Mouse (Mus musculus) liver (tissue): ENCODE results near the gene Cbx4.
A peak's percentile ranks its signal among the peaks of the same experiment; 100 is the strongest.
"Not testable (repeated sequence)": the region's sequence is repeated elsewhere in the genome, so short reads cannot be mapped to it uniquely, and the experiment has no call there.

Experiments used
- DNase-seq: peaks from one replicate; pipeline ENCODE4 v3.0.0-alpha.2; 2020; ENCODE audit warnings: mixed read lengths

The Cbx4 gene

DNA sequence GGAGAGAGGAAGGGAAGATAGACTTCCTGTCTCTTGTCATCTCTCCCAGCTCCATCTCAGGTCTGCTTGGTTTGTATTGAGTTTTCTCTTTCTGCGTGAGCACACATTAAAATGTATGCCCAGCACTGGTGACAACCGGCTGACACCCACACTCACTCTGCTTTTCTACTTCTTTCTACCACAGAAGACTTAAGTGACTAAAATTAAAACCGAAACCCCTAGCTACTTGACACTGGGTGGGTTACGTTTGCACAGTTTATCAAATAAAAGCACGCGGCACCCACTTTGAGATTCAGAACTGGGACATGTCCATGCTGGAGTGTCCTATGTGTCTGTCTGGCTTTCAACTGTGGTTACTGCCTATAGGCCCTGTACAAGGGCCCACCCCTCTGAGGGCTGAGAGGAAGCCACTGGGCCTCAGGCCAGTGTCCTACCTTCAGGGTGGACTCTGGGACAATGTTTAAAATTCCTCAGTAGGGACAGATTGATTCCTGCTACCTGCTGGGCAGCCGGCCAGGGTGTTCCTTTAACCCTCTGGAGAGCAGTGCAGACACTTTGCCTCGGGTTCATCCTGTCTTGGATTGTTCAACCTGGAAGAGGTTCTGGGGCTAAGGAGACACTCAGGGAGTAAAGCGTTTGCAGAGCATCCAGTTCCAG lies 23.5 kb upstream of the Cbx4 start:
- no peak for DNase-seq

DNA sequence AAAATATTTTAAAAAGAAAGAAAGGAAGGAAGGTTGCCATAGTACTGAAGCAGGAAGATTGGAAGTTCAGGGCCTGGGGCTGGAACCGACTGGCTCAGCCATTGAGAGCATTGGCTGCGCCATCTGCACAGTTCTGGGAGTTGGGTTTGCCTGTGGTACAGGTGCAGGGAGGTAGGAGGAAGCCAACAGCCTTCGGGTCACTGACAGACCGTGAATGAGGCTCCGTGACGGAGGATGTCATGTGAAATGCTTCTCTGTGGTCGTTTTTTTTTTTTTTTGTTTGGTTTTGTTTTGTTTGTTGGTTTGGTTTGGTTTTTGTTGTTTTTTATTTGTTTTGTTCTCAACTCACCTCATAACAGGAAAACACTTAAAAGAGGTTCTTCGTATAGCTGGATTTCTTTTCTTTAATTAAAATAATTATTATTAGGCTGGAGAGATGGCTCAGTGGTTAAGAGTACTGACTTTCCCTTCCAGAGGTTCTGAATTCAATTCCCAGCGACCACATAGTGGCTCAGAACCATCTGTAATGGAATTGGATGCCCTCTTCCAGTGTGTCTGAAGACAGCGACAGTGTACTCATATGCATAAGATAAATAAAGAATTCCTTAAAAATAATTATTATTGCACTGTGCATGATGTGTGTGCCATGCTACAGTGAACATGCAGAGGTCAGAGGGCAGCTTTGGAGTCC lies 22.7 kb upstream of the Cbx4 start:
- DNase-seq, result no peak

DNA sequence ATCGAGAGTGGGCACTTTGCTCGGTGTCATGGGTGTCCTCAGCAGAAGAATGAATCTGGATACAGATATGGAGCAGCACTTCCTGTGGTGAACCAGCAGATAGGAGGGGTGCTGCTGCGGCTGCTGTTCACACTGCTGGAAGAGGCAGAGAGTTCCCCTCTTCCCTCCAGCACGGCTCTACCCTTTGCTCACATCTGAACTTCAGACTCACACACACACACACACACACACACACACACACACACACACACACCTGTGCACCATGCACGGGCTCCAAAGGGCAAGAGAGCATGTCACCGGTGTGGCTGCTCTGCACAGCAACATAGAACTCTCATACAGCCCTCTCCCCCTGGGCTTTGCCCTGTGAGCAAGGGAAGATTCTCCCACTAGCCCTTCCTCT lies 20.3 kb upstream of the Cbx4 start:
- no peak for DNase-seq

DNA sequence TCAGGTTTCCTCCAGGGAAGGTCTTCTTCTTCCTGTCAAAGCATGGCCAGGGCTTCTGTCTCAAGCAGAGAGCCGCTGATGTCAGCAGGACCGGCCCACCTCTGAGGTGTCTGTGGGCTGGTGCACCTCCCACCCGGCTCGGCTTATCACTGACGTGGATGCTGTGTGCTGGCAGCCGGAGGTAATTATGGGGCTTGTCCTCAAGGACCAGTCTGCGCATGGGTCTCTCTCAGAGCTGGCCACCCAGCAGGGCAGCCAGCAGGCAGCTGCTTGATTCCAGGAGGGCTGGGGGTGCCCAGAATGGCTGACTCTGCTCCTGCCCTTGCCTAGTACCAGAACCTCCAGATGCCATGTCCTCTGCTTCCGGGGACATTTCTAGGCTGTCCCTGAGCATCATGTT lies 19.7 kb upstream of the Cbx4 start:
- no peak for DNase-seq

DNA sequence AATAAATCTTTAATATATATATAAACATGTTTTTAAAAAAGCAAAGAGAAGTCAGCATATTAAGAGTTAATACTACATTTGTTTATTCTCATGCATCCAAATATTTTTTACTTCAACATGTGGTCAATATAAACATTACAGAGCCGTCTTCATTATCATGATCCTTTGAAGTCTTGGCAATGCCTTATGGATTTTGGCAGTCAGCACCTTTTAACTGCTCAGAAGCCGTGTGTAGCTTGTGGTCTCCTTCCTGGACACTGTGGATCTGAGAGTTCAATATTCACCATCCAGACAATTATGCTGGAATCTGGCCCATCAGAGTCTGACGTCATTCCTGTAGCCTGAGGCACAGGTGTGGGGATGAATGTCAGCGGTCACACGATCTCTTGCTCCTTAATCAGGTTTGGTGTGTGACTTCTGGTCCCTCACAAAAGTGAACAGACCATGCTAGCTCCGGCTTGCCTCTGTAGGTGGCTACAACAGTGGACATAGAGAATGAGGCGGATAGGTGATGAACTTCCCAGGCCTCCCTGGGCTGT lies 19.1 kb upstream of the Cbx4 start:
- DNase-seq, result no peak

DNA sequence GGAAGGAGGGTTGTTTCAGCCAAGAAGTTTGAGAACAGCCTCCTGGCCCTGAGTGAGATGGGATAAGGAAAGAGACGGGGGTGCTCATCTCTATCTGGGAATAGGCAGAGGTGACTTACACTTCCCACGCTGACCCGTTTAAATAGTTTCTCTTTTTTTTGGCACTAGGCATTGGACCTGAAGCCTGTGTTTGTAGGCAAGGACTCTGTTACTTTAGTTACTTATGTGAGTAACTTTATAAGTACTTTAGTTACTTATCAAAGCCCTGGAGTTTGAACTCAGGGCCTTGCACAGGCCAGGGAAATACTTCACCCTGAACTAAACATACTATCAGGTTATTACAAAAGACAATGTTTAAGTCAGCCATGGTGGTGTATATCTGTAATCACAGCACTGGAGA lies 18.0 kb upstream of the Cbx4 start:
- no peak for DNase-seq

DNA sequence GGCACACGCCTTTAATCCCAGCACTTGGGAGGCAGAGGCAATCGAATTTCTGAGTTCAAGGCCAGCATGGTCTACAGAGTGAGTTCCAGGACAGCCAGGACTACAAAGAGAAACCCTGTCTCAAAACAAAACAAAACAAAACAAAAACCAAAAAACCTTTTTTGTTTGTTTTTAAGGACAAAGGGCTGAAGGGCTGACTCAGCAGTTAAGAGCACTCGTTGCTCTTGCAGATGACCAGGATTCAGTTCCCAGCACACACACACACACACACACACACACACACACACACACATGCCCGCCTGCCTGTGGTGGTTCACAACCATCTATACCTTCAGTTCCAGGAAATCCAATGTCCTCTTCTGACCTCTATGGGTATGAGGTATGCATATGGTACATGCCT lies 14.3 kb upstream of the Cbx4 start:
- DNase-seq, result not testable (repeated sequence)

DNA sequence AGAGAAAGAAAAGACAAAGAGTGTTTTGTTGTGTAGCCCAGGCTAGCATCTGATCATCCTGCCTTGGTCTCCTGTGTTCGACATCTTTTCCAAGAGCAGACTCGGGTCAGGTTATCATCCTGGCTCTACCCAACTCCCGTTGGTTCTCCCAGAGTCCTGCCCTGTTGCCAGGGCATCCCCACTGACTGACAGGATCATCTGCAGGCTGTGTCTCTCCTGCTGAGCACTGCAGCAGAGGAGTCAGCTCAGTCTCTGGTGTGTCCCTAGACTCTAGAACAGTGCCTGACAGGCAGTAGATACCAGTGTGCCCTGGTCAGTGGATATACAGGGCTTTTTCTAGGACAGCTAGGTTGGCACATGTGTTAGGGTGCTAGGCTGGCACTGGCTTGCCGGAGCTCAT lies 12.2 kb upstream of the Cbx4 start:
- DNase-seq, result no peak

DNA sequence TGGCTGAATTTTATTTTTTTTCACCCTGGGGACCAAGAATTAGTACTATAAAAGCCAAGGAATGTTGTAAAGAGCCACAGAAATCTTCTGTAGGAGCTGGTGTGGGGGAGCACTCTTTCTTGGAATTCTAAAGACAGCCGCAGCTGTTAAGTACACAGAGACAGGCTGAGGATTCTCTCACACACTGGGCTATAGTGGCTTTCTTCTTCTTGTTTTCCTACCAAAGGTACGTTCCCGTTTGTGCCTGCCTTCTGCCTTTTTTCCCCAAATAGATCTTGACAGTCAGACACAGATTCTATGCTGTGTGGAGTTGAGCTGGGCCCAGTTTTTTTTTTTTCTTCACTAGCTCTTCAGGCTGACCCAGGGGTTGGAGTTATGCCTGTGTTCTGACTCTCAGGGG lies 9.4 kb upstream of the Cbx4 start:
- no peak for DNase-seq

DNA sequence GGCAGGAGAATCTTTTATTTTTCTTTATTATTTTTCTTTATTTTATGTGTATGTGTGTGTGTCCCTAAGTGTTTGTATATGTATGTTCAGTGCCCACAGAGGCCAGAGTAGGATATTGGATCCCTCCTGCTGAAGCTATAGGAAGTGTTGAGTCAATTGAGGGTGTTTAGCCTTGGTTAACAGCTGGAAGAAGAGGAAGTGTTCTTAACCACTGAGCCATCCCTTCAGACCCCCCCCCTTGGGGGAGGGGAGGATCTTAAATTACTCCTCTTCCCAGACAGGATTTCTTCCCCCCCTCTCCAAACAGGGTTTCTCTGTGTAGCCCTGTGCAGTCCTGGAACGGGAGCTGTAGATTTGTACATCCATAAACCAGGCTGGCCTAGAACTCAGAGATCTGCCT lies 7.3 kb upstream of the Cbx4 start:
- no peak for DNase-seq

DNA sequence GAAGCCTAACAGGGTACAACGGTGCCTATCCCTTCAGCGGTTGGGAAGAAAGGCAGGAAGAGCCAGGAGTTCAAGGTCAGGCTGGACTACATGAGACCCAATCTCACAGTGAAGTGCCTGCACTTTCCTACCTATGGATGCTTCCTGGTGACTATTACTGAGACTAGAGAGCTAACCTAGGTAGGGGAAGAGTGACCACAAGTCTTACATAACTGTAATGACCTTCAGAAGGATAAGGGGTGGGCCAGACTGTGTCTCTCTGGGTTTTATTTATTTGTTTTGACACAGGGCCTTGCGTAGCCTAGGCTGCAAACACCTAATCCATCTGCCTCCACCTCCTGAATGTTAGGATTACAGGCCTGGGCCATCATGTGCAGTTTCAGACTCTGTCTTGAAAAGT lies 6.3 kb upstream of the Cbx4 start:
- DNase-seq, result no peak

DNA sequence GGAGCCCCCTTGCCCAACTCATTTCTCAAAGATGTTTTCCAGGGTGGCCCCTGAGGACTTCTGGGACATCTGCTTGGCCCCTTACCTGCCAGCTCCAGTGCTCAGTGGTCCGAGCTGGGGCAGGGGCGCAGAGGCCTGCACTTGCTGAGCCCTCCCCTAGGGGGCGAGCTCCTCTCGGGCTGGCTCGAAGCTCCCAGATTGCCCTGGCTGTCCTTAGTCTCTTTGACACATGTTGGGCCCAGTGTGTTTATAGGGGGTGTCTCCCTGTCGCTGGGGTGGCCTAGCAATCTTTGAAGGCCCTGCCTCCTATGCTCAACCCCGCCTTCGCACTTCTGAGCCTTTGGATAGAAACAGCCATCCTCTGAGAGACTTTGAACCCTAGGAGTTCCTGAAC lies 5.6 kb upstream of the Cbx4 start:
- DNase-seq, result peak; percentile 64

DNA sequence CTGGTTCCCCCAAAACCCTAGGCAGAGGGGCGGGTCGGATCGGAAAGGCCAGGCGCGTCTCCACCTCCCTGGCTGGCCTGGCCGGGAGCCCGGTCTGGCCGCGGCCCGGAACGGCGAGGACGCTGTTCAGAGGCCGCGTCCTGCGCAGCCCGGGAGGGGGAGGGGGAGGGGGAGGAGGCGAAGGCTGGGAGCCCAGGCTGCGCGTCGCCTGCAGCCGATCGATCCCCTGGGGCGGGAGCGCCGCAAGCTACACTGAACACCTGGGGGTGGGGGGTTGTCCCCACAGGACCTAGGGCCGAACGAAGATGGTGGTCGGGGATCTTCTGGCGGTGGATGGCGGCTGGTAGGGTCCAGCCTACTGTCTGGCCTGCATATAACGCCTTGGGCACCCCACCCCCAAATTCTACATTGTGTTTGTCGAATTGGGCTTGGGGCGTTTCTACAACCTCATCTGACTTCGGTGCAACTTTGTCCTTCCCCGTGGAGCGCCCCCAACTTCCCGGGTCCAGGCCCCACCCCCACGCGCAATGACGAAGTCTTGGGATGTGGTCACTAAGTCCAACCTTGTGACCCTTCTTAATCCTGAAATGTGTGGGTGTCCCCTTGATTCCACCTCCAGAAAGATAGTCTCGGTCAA lies 5.1 kb upstream of the Cbx4 start:
- DNase-seq, result peak; percentile 76

DNA sequence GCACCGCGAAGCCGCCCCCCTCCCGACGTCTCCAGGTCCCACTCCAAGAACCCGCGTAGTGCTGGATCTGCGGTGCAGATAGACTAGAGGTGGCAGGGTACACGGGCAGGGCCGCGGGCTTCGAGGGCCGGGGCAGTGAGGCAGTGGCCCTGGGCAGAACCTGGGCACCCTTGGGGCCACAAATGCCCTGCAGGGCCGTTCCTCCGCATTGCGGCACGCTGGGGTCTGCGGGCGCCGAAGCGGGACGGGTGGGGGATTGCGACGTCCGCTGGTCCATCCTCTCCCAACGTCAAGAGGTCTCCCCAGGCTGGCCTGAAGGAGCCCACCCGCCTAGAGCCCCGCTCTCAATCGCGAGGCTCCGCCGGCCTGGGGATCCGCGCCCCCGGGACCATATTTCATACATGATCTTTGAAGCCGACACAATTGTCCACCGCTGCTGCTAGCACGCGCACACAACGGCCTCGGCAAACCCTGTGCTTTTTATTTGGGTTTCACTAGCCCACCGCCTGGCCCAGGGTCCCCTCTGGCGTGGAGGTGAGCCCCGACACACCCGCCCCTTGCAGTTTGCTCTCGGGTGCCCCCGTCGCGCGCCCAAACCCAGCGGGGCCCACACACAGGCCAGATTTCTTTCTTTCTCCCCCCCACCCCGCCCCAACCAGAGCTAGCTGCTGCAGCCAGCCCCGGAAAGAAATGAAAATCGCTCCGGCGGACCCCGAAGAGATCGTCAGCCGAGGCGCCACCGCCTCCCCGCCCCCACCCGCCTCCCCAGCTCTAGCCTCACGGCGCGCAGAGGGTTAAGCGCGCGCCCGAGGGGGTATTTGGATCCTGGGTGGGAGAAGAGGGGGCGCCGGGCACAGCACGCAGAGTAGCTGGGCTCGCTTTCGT lies 4.3 kb upstream of the Cbx4 start:
- DNase-seq, result no peak

DNA sequence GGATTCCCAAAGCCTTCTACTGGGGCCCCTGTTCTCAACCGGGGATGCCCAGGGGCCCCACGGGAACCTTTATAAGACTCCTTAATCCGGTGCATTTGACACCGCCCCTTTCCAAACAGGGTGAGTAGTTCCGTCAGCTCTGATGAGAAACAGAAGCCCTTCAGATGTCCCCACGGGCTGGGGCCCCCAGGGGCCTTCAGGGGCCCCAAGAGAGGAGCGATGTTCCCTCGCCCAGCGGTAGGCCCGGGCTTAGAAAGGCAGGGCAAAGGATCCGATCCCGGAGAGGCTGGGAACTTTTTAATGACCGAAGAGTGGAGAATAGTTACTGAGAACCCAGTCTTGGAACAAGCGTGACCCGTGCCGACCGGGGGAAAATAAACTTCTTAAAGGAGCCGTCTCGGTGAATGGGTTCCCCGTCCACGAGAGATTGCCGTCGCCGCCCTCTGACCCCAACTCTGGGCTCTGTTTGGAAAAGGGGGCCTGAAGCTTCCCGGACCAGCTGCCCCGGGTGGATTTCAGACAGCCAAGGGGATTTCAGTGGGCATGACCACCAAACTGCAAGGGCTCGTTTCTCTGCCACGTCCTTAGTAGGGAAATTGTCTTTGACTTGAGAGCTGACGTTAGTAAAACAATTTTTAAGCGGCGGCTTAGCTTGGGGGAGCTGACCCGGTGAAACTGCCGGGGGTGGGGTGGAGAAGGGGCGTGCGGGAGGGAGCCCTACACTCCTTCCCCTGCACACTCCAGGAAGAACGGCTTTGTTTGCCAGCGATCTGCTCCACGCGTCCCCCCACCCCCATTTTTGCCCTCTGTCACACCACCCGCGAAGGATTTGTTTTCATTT lies 3.4 kb upstream of the Cbx4 start:
- no peak for DNase-seq

DNA sequence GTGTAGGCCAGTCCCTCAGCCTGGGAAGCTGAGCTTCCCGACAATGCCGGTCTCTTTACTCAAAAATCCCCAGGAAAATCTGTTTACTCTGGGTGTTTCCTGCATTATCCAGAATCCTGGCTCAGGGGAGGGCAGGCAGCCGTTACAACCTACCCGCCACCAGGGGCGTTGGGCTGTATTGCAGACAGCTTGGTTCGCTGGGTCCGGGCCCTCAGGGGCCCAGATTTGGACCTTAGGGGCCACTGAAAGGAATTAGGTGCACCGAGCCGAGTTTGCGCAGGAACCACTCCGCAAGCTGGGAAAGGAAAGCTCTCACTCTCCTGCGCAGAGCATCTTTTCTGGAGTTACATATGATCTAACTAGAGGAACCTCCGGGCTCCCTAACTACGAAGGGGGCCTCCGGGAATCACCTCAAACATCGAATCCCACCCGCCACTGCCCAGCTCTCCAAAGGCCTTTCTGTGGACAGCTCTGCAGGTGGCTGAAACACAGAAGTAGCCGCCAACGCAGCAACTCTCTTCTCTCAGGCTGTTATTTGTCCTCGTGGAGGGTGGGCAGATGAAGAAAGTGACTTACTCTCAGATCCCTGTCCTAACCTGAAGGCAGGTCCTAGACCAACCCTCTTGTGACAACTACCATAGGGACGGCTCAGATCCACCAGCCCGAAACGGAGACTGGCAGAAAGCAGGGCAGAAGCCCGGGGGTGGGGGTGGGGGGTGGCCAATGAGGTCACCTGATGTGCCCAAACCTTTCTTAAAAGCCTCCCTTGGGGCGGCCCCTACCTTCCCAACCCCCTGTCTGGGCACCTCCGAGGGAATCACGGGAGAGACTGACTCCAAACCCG lies 2.6 kb upstream of the Cbx4 start:
- DNase-seq, result peak; percentile 17

DNA sequence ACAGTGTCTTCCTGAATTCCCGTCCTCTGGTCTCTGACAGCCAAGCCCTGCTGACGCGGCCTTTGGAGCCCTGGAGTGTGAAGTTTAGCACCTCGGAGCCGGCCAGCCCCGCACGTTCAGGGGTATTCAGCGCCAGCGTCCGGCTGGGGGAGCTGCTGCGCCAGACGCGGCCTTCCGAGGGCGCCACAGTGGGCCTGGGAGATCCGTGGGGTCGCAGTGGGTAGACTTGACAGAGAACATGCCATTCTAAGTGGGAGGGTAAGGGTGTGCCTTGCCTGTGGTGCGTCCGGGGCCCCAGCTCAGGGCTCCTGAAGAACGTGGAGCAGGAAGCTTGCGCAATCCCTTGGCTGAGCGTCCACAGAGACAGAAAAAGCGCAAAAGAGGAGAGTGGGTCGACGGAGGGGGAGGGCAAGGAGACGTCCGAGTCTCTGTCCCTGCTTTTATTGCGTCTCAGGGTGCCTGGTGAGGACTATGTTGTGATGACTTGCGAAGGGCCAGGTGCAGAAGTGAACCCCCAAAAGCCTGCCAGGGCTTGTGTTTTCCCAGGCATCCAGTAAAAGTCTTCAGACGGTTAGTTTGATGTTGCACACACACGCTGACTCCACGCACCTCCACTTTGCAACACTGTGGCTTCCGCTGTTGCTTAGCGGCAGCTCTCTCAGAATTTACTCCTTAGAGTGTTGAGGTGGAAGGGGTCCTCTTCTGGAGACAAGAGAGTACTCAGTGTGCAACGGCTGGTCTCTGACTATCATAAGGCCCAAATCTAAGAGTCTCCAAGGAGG lies 1.5 kb upstream of the Cbx4 start:
- peak; percentile 35 for DNase-seq

DNA sequence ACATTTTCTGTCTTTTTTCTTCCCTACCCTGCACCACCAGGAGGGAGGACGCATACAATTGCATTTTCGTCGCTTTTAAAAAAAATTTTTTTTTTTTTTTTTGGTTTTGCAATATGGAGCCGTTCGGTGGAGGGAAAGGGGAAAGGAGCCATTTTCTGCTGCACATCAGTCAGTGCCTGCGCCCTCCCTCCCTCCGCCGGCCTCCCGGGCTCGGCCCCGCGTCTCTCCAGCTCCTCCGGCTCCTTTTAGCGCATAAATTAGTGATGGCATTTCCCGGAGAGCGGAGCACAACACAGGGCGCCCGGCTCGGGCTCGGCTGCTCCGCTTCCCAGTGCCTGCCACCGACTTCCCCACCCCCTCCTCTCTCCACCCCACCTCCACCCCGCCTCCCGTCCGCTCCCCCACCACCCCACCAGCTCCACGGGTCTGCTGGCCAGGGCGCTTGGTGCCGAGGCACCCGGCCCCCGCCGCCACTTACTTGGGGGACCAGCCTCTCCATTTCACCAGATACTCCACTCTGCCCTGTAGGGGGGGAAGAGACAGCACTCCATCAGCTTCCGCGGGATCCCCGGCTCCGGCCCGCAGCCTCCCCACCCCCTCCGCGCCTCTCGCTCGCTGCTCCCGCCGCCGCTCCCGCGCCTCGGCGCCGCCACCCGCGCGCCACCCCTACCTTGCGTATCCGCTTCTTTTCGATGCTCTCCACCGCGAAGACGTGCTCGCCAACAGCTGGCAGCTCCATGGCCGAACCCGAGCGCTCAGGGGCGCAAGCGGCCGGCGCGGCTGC lies 550 bp downstream of the Cbx4 start:
- peak; percentile 65 for DNase-seq

DNA sequence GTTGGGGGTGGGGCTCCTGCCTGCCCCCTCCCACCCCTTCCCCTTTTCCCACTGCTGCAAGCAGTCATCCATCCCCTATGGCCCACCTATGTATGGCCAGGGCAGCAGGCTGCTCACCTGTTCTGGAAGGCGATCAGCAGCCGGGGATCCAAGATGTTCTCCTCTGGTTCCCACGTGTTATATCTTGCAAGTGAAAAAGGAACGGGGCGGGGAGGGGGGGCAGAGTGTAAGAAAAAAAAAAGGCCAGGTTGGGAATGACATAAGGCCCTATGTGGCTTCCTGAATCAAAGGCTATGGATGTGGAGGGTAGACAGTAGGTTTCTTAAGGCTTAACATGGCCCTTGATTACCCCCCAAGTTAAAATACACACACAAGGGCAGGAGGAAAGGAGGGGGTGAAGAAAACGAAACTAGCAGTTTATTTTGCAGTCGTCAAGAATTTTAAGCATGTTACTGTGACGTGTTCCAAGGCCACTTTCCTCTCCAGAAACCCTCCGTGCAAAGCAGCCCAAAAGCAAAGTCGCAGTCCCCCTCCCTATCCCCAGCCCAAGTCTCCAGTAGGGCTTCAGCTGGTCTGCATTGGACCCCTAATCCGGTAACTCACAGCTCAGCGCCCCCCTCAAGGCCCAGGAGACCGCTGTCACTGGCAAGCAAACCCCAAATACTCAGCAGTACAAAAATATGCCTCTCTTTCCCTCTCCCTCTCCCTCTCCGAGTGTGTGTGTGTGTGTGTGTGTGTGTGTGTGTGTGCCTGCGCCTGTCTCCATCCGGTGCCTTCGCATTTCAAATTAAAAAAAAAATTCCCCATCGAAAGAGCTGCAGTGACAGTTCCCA lies 1.4 kb downstream of the Cbx4 start:
- no peak for DNase-seq
